Mouse (Mus musculus) gastrocnemius, adult 8-10 months (tissue): Measurements from ENCODE around the gene Vrk2. TPM values are rescaled to one million over a fixed set of nuclear protein-coding genes. Genes with fewer than 3 reads are reported as not detected.

ENCODE experiments used
- DNase-seq, 2 experiments: peaks; one replicate each; pipeline ENCODE4 v3.0.0; 2022; ENCODE audit warnings: low spot score in 2 of 2
- total RNA-seq, 4 experiments: library from RNA; stranded (reverse); gene quantifications; 2 replicates each; pipeline ENCODE4 v1.2.4; 2022

Gene Vrk2
- 1 to 10 TPM; 3.6 to 7.0 (median 6.4) TPM for total RNA-seq

DNA sequence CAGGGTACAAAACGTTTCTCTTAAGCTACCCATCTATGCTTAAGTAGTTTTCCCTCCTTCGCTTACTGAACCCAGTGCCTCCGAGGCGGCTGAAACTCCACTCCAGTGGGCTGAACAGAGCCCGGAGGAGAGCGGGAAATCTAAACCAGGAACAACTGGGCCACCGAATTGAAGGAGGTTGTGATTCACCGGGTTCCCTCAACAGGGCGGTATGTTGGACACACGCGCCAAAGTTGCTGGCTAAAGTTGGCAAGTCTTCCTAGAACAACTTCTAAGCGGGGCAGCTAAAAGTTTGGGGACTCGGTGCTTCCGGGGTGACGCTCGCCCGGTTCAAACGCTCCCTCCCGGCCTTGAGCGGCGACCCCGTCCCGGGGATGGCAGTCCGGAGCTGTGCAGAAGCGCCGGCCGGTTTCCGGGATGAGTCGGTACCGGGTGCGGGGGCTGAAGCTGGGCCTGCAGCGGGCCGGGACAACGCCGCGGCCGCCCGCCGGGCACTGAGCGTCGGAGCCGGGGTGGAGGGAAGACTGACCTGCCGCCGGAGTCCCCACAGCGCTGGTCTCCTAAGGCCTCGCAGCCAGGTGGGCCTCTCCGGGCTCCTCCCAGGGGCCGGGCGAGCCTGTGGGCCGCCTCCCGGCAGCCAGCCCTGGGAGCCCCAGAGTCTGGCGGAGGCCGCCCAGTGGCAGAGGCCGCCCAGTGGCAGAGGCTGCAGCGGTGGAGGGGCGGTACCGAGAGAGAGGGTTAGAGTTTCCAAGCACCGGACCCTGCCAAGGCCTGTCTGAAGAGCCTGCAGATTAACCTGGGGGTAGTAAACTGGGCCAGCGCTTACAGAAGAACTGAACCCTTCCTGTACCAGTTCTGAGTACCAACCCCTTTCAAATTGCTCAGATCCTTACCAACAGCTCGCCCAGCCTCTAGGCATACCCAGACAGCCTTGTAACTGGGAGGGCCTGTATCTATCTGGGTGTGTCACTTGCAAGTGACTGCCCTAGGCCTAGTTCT, at the start of gene Vrk2, which contains the start of gene Gm6899:
TSS of gene Vrk2 (minus strand) at position 939 of the 999 bp plus-strand sequence.
TSS of gene Gm6899 (plus strand) at position 181 of the 999 bp plus-strand sequence.
- peak; percentile 59 to 80 for DNase-seq

DNA sequence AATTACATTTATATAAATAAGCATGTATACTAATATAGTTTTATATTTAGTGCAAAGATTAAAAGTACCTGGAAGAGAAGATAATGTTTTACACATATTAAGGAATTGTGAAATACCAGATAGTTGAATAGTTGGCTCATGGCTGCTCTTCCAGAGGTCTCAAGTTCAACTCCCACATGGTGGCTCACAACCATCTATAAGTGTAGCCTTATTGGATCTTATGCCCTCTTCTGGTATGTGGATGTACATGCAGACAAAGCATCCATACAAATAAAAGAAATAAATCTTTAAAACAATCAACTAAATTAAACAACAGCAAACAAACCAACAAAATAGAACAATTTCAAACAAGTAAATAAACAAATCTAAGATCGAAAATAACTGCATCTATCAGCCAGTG, 48.3 kb upstream of the Vrk2 start:
- DNase-seq: no peak

DNA sequence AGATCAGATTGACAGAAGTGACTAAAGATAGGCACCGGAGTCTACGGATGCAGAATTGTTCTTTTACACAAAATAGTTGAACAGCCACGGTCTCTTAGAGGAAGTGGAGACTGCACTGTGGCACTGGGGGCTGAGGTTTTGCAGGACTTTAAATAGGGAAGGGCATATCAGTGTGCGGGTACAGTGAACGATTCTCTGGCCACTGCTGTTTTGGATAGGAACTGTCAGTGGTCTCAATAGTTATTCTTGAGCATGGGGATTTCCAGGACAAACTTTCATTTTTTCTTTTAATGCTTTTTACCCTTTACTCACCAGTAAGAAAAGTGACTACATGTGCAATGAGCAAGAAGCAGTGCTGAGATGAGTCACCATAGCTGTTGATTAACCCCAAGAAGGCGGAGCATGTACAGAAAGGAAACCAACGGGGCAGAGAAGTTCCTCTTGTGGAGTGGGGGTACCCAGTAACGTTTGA, 46.6 kb upstream of the Vrk2 start:
- DNase-seq: no peak

DNA sequence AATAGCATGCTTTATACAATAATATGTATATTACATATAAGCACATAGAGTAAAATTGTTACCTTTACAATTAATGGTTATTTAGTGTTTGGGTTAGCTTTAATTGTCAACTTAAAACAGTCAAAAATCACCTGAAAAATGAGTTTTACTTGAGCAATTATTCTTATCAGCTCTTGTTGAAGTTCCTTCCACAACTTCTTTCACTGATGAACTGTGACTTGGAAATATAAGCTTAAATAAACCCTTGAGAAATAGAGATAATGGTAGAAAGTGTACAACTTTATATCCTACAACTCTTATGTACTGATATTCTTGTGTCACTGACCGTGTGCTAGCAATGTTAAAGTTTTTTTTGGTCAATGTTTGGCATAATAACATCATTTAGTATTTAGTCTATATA, 42.4 kb upstream of the Vrk2 start:
- DNase-seq: no peak

DNA sequence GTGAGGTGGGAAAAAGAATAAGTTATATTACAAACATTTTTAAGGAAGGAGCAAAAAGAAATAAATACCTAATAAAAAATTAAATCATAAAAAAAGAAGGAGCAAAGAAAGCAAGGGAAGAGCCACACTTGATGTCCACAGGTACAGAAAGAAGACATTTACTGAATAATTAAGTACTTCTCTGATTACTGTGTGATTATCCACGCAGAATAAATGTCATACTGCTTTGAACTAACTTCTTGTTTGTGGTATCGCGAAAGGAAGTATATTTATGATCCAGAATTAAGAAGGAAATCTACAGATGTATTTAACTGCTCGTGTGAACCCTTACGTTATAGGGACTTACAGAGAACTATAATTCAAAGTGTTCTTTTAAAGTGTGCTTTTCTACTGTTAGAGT, 28.9 kb upstream of the Vrk2 start:
- no peak for DNase-seq

DNA sequence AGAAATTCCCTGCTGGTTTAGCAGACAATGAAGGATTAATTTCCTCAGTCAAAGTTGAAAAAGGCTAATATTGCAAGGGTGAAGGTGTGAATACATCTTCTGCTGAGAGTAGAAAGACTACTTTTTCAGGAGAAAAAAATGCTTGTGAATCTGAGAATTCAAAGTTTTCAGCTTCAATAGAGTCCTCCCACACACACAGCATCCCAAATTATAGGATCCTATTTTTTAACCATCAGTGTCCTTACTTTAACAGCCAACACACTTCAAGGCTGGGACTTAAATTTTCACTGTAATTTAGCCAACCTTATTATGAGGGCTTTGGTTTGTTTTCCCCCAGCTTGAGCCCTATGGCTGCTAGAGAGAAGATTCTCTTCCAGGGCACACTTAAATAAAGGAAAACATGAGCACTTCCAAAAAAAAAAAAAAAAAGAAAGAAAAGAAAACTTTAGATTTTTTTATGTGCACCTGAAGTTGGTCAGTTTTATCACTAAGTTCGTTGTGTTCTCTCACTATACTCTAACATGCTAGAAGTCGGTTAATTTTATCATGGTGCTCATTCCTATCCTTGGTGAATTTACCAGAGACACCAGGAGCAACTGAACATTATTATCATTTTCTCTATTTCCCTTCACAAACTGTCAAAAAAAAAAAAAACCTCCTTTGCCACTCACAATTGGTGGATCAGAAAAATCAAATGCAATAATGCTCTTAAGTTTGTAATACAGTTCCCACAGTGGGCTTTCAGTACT, 24.9 kb upstream of the Vrk2 start:
- DNase-seq: no peak

DNA sequence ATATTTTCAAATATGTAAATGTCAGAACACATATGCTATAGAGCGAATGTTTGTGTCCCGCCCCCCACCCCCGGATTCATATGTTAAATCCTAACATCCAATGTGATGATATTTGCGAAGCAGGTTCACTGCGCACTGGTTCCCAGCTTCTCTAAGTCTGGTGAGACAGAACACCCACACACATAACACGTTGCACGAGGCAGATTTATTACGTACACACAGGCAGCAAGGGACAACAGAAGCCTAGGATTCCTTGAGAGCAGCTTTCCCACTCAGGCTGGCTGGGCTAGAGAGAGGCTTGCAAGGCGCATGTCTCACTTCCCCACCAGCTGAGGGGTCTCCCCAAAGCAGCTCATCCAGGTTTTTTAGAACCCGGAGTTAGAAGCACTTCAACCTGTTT, 15.0 kb upstream of the Vrk2 start:
- DNase-seq: no peak

DNA sequence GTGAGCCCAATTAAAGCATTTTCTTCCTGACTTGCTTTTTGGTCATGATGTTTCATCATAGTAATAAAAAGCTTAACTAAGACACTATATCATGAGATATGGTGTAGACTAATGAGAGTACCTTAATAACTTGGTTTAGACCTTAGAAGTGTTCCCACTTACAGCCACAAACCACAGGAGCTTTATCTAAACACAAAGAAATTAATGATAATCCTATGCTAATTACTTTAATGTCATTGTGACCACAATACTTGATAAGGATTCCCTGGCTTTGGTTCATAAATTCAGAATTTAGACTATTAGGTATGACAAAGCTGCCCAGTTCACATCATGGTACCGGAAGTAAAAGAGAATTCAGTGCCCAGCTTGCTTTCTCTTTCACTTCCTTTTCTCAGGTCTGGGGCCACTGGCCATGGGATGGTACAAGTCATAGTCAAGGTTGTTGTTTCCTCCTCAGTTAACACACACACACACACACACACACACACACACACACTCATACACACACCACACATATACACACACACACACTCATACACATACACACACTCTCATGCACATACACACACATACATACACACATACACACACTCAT, 10.4 kb upstream of the Vrk2 start:
- DNase-seq: no peak

DNA sequence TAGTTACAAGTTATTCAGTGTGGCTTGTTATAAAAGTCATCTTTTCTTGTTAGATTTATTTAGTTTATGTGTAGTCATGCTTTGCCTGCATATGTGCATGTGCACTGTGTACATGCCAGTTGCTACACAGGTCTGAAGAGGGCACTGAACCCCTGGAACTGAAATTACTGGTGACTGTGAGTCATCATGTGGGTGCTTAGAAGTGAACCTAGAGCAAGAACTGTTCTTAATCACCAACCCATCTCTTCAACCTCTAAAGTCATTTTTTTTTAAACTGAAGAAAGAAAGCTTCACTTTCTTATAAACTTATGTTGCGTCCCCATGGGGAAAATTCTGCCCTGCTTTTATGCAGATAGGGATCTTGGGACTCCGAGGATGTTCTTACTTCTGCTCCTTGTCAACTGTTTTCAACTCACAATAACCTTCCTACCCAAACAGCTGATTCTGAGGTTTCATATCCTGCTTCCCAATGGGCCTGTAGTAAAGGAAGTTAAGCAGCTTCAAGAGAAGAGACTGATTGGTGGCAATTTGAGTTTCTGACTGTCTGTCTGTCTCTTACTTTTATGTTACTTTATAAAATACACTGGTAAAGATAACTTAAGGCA, 7.9 kb upstream of the Vrk2 start:
- DNase-seq: no peak

DNA sequence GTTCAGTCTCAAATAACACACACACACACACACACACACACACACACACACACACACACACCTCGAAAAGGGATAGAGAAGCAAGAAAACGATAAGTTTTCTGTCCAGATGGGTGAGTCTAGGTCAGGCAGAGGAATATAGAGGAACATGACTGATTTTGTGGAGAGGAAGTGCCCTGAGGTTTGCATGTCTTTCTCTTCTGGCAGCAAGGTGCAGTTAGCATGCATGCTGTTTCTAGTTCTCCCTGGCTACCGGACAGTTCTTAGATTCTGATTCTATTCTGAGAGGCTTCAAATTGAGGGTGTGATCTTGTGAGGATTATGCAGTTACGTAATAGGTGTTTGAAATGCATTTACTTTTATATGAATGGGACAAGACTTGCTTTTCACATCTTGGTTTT, 6.9 kb upstream of the Vrk2 start:
- DNase-seq: no peak

DNA sequence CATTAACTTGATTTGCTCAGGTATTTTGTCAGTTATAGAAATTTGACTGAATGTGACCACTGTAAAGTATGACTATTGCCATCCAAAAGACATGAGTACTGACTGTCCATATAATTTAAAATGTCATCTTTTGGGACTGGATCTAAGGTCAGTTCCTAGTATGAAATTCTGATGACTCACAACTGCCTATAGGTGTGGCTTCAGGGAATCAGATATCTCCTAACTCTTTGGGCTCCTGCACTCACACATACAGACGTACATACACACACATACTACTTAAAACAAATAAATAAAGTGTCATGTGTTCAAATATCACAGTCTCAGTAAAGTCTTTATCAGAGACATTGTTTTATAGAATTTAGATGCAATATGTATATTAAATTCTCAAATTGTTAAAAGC, 5.1 kb upstream of the Vrk2 start:
- no peak for DNase-seq

DNA sequence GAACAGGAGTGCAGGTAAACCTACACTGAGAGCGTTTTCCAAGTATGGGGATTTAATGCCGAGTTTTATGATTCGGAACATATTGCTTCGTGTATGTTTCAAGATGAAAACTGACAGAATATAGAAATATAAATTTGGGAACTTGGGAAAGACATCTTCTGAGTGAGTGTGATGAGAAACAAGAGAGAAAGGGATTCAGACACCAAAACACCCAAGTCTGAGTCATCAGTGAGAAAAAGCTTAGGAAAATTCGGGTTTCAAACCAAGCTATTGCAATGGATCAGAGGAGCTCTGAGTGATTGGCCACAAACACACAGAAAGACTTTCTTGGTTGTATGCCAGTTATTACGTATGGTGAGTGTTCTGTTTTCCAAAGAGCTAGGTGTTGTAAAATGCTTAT, 4.0 kb upstream of the Vrk2 start:
- no peak for DNase-seq

DNA sequence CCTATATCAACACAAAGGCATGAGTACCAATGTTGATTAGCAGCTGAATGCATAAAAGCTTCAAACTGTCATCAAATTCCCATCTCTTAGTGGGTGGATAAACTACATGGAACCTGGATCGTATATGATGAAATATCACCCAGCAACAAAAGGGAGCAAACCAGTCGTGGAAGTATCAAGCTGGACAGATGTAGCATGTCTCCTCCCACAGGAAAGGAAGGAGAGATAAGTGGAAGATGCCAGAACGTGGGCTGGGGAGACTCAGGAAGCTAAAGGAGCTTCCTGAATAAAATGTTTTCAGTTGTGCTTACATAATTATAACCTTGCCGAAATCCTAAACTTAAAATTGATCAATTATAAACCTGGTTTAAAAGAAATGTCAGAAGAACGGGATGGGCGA, 3.3 kb upstream of the Vrk2 start:
- no peak for DNase-seq

DNA sequence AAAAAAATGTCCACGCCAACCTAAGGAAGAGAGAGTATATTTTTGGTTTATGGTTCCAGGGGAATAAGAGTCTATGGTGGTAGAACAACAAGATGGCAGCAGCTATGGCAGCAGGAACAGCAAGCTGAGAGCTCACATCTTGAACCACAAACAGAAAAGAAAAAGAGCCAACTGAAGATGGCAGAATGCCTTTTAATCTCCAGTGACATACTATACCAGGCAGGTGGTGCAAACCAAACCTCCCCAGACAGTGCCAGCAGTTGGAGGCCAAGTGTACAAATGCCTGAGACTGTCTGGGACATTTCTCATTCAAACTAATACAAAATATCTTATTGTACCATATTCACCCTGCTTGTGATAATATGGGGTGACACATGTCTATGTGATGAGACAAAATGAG, 2.4 kb upstream of the Vrk2 start:
- no peak for DNase-seq

DNA sequence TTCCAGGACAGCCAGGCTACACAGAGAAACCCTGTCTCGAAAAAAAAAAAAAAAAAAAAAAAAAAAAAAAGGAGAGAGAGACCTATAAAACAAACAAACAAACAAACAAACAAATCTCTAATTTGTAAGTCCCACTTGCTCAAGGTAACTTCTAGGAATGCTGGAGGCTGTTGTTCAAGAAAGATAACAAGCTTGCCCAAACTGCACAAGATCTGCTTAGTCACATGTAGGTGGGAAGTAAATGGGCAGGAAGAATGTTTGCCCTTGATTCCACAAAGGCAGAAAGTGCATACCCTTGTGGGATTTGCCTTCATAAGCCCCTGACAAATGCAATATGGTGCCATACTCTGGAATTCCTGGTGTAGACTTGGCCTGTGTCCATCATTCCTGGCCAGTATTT, 688 bp upstream of the Vrk2 start:
- DNase-seq: no peak

DNA sequence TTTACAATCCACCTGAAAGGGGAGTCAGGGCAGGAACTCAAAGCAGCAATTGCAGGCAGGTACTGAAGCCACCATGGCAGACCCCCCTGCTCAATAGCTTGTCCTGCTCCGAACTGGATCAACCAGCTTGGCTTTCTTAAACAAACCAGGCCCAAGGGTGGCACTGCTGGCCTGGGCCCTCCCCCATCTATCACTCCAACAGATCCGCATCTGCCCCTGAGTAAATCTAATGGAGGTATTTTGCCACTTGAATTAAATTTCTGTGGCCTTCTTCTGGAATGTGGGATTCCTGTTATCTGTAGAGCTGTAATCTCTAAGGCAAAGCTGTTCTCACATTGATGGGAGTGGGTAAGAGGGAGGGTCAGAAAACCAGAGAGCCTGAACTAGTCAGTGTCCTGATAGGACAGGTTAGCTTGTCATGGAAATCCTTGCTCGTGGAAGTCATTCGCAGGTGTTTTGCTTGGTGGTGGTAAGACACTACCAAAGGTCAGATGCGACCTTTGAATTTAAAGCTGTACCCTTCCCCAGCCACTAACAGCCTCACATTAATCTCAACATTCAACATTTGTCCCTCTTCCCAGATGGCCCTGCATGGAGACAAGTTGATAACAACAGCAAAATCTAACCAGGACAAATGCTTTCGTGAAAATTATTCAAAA, 1.3 kb downstream of the Vrk2 start:
- DNase-seq: no peak

DNA sequence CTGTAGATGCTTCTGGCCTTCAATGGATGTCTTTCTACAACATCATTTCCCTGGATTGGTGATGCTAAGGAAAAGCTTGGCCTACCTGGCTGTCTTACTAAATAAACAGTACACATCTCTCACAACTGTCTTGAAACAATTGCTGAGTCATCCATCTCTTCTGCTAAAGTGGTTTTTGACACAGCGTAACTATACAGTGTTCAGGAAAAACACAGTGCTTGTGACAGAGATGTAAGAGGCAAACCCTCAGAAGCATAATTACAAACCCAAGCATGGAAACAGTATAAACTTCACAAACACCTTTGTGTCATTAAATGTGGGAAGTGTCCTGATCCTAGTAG, 6.6 kb downstream of the Vrk2 start:
- no peak for DNase-seq

DNA sequence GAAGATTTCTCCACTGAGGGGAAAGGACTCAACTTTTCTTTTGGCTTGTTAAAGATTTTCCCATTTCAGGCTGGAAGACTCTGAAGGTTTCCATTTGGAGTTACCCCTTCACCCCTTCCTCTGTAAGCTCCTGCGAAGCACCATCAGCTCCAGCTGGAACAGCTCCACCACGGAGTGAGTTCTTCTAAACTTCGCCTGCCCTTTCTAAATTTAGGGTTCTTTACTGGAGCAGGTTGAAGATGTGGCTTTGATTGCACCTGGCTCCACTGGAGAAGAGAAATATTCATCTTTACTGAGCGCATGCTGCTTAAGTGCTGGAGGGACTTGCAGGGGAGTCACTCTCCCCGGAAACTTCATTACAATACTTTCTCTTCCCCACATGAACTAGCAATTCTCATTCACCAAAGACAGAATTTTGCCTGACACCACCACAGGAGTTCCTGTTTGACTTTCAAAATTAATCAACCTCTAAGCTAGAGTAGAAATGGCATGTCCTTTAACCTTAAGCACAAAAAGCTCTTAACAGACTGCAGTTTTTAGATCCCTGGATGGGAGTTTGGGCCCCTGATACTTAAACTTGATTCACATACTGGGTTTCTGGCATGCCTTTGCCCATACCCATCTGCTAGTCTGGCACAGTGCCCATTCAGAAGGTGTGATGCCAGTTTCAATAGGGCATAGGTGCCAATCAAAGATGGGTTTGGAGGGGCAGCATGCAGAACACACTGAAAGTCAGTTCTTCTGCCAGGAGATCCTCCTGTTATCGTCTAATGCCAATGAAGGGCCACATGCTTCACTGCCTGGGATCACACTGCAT, 7.2 kb downstream of the Vrk2 start:
- no peak for DNase-seq

DNA sequence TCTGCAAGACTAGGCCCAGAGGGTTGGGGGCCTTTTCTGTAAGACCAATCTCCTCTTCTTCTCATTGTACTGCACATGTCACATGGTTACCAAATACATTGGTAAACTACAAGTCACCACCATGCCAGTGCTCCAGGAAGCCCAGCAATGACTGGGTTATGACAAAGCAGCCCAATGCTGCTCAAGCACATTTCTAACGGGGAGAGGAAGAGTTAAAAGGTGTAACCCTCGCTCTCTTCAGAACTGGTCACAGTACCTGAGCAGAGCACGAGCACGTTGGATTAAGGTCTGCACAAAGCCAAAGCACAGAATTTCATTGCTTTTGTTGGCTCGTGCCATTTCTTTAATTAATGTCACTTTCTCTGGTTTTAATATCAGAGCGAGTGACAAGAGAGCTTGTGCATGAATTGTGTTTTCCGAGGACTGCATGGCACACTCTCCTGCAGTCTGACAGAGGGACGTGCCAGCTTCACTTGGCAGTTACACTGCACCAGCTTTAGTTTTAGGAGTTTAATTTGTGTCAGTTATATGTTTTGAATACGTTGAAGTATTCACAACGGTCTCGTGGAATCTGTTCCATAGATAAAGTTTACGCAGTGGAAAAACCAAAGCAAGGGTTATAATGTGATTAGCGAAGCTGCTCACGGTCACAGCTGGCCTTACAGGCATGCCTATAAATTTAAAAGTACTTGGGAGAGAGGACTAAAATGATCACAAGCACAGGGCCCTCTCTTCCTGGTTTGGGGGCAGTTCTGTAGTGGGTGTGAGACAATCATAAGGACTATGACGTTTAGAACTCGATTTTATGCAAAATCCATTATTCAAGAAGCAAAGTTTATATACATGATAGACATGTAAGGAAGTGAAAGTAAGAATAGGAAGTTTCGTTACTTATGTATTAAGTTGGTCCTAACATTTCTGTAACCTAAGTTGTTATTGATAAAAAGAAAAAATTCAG, 8.1 kb downstream of the Vrk2 start:
- no peak for DNase-seq
